Mouse (Mus musculus) neural tube, embryonic 14.5 days (tissue): ENCODE data around the gene Pacsin2. TPM values are rescaled to one million over a fixed set of nuclear protein-coding genes. Genes with fewer than 3 reads are reported as not detected.
"Not testable (repeated sequence)": the region's sequence is repeated elsewhere in the genome, so short reads cannot be mapped to it uniquely, and the experiment has no call there.

ENCODE experiments used
- ATAC-seq: fragments of 200-750 bp; cut with Nextera tagmentation; 2 replicates; pipeline ENCODE4 v1.8.0; 2017; ENCODE audit warnings: low read depth, mild to moderate bottlenecking, moderate TSS enrichment, moderate library complexity
- H3K27ac ChIP-seq: fragments of 300-500 bp; sonication (generic); 2 replicates; pipeline ENCODE4 v1.5.1; 2014; ENCODE audit warnings: low read depth, mild to moderate bottlenecking, control low read depth, low read length, moderate library complexity, mixed read lengths
- H3K27me3 ChIP-seq: fragments of 300-500 bp; sonication (generic); 2 replicates; pipeline ENCODE4 v1.6.1; 2014; ENCODE audit warnings: low read length; ENCODE audit not compliant: control insufficient read depth, insufficient read depth
- H3K36me3 ChIP-seq: fragments of 300-500 bp; sonication (generic); 2 replicates; pipeline ENCODE4 v1.6.1; 2014; ENCODE audit warnings: low read length, mixed read lengths; ENCODE audit not compliant: control insufficient read depth, insufficient read depth
- H3K4me1 ChIP-seq: fragments of 300-500 bp; sonication (generic); 2 replicates; pipeline ENCODE4 v1.6.1; 2014; ENCODE audit warnings: low read length; ENCODE audit not compliant: control insufficient read depth, insufficient read depth
- H3K4me2 ChIP-seq: fragments of 300-500 bp; sonication (generic); 2 replicates; pipeline ENCODE4 v1.6.1; 2014; ENCODE audit warnings: mild to moderate bottlenecking, low read depth, low read length, control low read depth
- H3K4me3 ChIP-seq: fragments of 300-500 bp; sonication (generic); 2 replicates; pipeline ENCODE4 v1.5.1; 2014; ENCODE audit warnings: low read depth, low read length, control low read depth, mixed read lengths
- H3K9ac ChIP-seq: fragments of 300-500 bp; sonication (generic); replicated peaks from 2 replicates; pipeline ENCODE4 v1.6.1; 2014; ENCODE audit warnings: low read depth, mild to moderate bottlenecking, control low read depth, low read length, mixed read lengths
- H3K9me3 ChIP-seq: fragments of 300-500 bp; sonication (generic); 2 replicates; pipeline ENCODE4 v1.6.1; 2016; ENCODE audit warnings: low read length; ENCODE audit not compliant: control insufficient read depth
- WGBS: fragments of 180-500 bp; shearing (Covaris S2); extraction: QIAGEN DNeasy Blood & Tissue Kit; methylation state at CpG from one replicate; pipeline ENCODE4 v1.1.7; 2014; 5-methylcytosine and 5-hydroxymethylcytosine counted together
- polyA plus RNA-seq: library from polyadenylated mRNA; unstranded; fragments of >200 nt; fragmentation: Nextera tagmentation; extraction: Ambion mirVana; gene quantifications from 2 replicates; pipeline ENCODE4 v1.2.1, GENCODE M21; 2014

The Pacsin2 gene
- polyA plus RNA-seq: 17.4 and 20.7 TPM in 2 replicates

DNA sequence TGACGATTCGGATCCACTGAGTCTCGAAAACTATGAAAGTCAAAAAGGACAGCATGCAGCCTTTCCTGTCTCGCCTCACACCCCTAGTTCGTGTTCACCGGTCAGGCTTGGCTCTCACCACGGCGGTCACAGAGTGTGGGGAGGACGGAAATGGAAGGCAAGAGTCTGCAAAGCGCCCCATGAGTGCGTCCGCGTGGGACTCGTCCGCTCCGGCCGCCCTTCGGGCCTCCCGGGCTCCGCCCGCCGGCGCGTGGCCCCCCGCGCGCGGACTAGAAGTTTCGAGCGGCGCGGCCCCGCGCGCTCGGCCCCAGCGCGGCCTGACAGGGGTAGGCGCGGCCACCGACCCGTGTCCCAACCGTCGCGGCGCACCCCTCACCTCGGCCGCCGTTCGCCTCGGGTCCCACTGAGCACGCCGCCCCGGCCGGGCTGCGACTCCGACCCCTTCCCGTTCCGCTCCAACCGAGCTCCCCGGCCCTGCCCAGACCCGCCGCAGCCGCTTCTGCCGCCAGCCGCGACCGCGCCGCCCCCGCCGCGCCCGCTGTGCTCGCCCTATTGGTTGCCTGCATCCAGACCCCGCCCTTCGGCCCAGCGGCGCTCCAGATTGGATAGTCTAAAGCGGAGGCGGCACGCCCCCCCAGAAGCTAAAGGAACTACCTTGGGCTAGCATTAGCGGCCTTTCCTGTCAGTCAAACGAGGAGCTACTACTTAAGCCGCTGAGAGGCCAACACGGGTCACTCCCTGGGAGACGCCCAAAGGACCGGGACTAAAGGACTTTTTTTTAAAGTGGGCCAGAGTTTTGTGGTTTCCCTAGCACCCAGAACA is at the start of gene Pacsin2:
Gene Pacsin2 (minus strand): TSS at position 524 of the 822 bp plus-strand sequence.
- no peaks in the 10 kb centered on the region for H3K27me3 ChIP-seq
- H3K9me3 ChIP-seq: no peaks in the 10 kb centered on the region
- no peaks in the 10 kb centered on the region for H3K36me3 ChIP-seq
- peak within 1 kb of the TSS; percentile 58 for H3K9ac ChIP-seq
- H3K4me3 ChIP-seq: peak within 1 kb of the TSS; percentile 59
- no peak within 1 kb of the TSS for H3K27ac ChIP-seq
- under 1% methylated on average over 76 of the region's 88 CpGs for WGBS
- peak; percentile 99 for ATAC-seq
- peak within 1 kb of the TSS; percentile 83 for H3K4me2 ChIP-seq
- peaks cover 4% of the 10 kb centered on the region; the same call in 1 of the 2 replicates for H3K4me1 ChIP-seq

DNA sequence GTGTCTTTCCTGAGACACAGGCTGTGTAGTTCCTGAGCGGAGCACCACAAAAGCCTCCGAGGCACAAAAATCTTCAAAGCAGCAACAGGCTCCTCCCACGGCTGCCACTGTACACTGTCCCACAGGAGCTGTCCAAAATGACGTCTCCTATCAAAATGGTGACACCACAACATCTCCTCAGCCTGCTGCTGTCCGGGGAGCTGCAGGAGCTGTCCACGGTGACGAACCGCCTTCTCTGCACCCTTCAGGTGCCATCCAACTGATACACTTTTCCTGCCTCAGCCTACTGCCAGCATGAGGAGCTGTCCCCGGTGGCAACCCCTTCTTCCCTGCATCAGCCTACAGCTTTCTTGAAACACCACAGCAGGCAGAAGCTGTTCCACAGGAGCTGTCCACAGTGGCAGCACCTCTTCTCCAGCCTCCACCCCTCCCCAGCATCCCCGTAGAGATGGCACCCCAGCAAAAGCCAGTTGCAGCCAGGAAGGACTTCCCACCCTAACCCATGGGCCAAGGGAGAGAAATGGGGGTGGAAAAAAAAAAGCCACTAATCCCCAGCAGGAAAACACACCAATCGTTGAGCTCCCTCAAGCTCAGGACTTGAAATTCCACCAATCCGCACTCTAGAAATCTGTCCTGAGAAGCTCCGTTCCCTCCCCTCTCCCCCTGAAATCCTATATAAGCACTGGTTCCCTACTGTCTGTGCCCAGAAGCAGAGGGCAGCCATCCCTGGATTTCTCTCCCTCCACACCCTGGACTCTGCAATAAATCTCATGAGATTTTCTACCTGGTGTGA is 48.3 kb upstream of the Pacsin2 start:
- H3K36me3 ChIP-seq: no peaks in the 10 kb centered on the region
- no peak for ATAC-seq
- H3K27ac ChIP-seq: no peak overlapping the region
- no peak overlapping the region for H3K4me2 ChIP-seq
- WGBS: 85% methylated on average over 13 of the region's 13 CpGs
- H3K4me3 ChIP-seq: no peak overlapping the region
- H3K4me1 ChIP-seq: peaks cover 7% of the 10 kb centered on the region; the same call in 1 of the 2 replicates
- no peak overlapping the region for H3K9ac ChIP-seq
- no peaks in the 10 kb centered on the region for H3K27me3 ChIP-seq
- no peaks in the 10 kb centered on the region for H3K9me3 ChIP-seq

DNA sequence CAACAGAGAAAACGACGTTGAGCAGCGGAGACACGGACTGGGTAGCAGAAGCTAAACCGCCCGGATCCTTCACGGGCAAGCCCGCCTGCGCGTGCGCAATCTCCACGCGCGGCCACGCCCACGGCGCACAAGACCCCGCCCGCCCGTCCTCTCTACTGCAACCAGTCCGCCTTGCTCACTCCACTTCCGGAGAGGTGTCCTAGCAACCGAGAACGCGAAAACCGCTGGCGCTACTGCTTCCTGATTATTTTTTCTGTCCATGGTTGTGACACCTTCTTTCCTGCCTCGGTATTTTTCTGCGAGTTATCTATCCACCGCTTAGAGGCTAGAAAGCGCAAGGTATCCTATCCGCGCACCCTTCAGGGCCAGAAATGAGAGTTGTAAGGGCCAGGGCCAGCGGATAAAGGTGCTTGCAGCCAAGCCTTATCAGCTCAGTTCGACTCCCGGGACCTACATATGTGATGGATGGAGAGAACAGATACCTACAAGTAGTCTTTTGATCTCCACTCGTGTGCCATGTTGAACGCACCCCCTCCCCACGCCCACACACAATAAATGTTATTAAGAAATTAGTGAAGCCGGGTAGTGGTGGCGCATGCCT is 46.5 kb upstream of the Pacsin2 start, which contains the start of gene Ttll1:
Gene Ttll1 (minus strand): TSS at position 89 of the 601 bp plus-strand sequence.
- peak within 1 kb of the TSS; percentile 92 for H3K27ac ChIP-seq
- no peaks in the 10 kb centered on the region for H3K27me3 ChIP-seq
- peak within 1 kb of the TSS; percentile 62 for H3K9ac ChIP-seq
- ATAC-seq: peak; percentile 97
- no peaks in the 10 kb centered on the region for H3K9me3 ChIP-seq
- 14% methylated on average over 37 of the region's 41 CpGs for WGBS
- H3K36me3 ChIP-seq: no peaks in the 10 kb centered on the region
- H3K4me2 ChIP-seq: peak within 1 kb of the TSS; percentile 57
- peak within 1 kb of the TSS; percentile 52 for H3K4me3 ChIP-seq
- H3K4me1 ChIP-seq: peaks cover 7% of the 10 kb centered on the region; the same call in 1 of the 2 replicates

DNA sequence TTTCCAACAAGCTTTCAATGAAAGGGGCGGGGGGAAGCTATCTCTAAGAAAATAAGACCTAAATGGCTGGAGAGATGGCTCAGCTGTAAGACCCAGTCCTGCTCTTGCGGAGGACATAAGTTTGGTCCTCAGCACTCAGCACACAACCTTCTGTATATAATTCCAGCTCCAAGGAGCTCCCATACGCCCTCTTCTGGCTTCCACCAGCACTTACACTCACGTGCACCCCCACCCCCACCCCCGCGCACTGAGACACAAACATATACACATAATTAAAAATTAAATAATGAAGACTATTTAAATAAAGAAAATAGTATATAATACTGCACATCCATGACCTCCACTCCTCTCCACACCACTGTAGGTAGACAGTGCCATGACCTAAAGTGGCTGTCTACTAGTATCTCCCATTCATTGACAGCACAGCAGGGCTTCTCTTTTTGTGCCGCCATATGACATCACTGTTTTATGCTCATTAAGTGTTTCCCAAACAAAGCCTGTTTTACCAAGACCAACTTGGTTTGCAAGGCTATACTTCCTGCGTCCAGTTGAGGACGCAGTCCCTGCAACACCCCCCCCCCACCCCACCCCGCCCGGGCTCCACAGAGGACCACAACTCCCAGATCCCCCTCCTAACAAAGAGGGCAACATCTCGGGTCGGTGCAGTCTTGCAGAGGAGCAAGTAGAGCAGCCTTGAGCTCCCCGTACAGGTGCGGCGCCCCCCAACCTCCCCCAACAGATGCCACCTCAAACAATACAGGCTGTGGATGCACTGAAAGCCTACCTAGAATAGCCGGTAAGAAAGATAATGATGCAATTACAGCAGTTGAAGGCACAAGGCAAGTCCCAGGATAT is 45.8 kb upstream of the Pacsin2 start:
- no peaks in the 10 kb centered on the region for H3K9me3 ChIP-seq
- no peaks in the 10 kb centered on the region for H3K36me3 ChIP-seq
- H3K9ac ChIP-seq: peak overlapping the region; percentile 62
- peak overlapping the region; percentile 52 for H3K4me3 ChIP-seq
- H3K4me2 ChIP-seq: peak overlapping the region; percentile 57
- H3K4me1 ChIP-seq: peaks cover 7% of the 10 kb centered on the region; the same call in 1 of the 2 replicates
- peak; percentile 88 for ATAC-seq
- peak overlapping the region; percentile 92 for H3K27ac ChIP-seq
- no peaks in the 10 kb centered on the region for H3K27me3 ChIP-seq
- WGBS: 22% methylated on average over 17 of the region's 17 CpGs

DNA sequence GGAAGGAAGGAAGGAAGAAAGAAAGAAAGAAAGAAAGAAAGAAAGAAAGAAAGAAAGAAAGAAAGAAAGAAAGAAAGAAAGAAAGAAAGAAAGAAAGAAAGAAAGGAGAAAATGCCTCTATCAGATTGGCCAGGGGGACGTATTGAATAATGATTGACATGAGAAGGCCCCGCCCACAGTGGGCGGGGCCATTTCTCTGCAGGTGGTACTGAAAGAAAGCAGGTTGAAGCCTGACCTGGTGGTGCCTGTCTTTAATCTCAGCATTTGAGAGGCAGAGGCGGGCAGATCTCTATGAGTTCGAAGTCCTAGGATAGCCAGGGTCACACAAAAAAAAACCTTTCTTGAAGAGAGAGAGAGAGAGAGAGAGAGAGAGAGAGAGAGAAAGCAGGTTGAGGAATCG is 37.1 kb upstream of the Pacsin2 start:
- H3K27ac ChIP-seq, H3K9me3 ChIP-seq, H3K4me3 ChIP-seq, H3K4me1 ChIP-seq, H3K27me3 ChIP-seq, H3K9ac ChIP-seq, H3K4me2 ChIP-seq, ATAC-seq: not testable (repeated sequence)
- H3K36me3 ChIP-seq: peaks cover 51% of the 10 kb centered on the region
- 81% methylated on average over 6 of the region's 6 CpGs for WGBS

DNA sequence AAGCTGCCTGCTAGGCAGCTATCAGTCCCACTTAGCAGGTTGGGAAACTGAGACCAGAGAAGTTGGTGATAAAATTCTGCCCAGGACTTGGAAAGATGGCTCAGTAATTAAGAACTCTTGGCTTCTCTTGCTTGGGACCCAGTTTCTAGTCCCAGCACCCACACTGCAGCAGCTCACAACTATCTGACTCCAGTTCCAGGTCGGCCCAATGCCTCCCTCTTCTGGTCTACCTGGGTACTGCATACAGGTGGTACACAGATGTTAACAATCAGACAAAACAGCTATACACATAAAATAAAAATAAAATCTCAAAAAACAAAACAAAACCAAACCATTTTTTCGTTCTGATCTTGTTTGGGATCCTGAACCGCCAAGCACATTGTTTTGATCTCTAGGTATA is 35.9 kb upstream of the Pacsin2 start:
- Histone ChIP-seq H3K4me1 (no peaks in the 10 kb centered on the region), H3K4me3 (no peak overlapping the region), H3K27me3 (no peaks in the 10 kb centered on the region), H3K9me3 (no peaks in the 10 kb centered on the region), H3K36me3 (peaks cover 60% of the 10 kb centered on the region), H3K4me2 (no peak overlapping the region), H3K9ac (no peak overlapping the region), H3K27ac (no peak overlapping the region)
- ATAC-seq: no peak
- WGBS: 61% methylated on average over 3 of the region's 3 CpGs

DNA sequence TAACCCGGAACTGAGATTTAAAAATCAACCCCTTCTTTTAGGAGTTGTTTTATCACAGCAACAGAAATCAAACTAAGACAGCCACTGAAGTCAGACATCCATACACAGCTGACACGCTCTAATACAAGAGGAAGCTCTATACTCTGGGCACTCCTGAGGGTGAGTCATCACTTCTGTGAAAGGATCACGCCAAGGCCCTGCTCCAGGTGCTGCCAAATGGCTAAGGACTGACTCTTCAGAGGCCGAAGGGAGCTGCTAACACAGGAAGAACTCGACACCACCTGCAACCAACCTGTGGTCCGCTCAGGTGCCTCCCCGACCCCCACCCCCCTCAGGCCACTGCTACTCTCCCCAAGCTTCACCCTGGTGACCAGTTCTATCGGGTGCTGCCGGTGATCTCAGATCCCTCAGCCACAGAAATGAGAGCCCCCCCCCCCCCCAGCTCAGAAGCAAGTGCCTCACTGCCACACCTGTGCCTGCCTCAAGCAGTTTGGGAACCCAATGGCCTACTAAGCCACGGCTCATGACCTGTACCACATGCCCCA is 34.9 kb upstream of the Pacsin2 start:
- H3K4me1 ChIP-seq: no peaks in the 10 kb centered on the region
- no peak overlapping the region for H3K9ac ChIP-seq
- H3K4me2 ChIP-seq: no peak overlapping the region
- H3K9me3 ChIP-seq: no peaks in the 10 kb centered on the region
- peaks cover 61% of the 10 kb centered on the region for H3K36me3 ChIP-seq
- no peaks in the 10 kb centered on the region for H3K27me3 ChIP-seq
- no peak overlapping the region for H3K27ac ChIP-seq
- WGBS: 95% methylated on average over 10 of the region's 10 CpGs
- ATAC-seq: no peak
- no peak overlapping the region for H3K4me3 ChIP-seq

DNA sequence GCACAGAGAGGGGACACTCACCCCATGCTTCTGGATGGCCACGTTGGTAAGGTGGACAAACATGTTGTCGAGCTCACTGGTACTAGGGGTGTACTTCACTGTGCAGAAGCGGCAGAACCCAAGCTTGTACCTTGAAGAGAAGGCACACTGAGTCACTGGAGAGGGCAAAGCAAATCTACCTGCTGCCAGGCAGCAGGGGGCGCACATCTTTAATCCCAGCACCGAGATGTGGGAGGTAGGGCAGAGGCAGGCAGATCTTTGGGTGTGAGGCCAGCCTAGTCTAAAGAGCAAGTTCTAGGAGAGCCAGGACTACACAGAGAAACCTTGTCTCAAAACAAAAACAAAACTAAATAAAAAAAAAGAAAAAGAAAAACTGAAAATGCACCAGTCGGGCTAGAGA is 32.9 kb upstream of the Pacsin2 start:
- H3K27ac ChIP-seq: no peak overlapping the region
- no peaks in the 10 kb centered on the region for H3K4me1 ChIP-seq
- no peaks in the 10 kb centered on the region for H3K9me3 ChIP-seq
- H3K27me3 ChIP-seq: no peaks in the 10 kb centered on the region
- no peak for ATAC-seq
- H3K4me2 ChIP-seq: no peak overlapping the region
- no peak overlapping the region for H3K9ac ChIP-seq
- H3K4me3 ChIP-seq: no peak overlapping the region
- H3K36me3 ChIP-seq: peaks cover 64% of the 10 kb centered on the region
- WGBS: 93% methylated on average over 6 of the region's 6 CpGs
